Mouse (Mus musculus): ENCODE results near the gene Galnt5. TPM values are rescaled to one million over a fixed set of nuclear protein-coding genes. Genes with fewer than 3 reads are reported as not detected.

The Galnt5 gene
- polyA plus RNA-seq, 1 experiment: 0.84 TPM

DNA sequence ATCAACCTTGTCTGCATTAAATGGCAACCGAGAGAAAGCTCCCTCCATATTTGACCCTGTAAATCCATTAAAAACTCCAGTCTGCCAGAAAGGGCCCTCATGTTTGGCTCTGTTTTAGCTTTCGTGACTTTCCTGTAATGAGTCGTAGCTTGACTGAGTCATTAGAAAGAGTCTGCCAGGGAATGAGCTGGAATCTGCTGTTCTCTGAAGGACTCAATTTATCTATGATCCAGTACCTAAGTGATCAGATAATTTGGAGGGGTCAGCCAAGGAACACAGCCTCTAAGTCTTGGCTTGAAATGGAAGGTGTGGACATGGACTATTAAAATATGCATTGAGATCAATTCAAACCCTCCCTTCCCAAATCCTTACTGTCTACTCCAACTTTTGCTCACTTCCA lies 33.7 kb downstream of the Galnt5 start:
- no peak for TF ChIP-seq CTCF (IDR thresholded peaks at IDR 0.05; ENCODE audit: borderline replicate concordance, insufficient read depth, low read length)
- no peak for TF ChIP-seq POLR2A (IDR thresholded peaks at IDR 0.05; ENCODE audit: low read depth, low read length)
- Histone ChIP-seq H3K4me1 (ENCODE audit: control insufficient read depth, insufficient read depth, low read length) (peaks cover 7% of the 10 kb centered on the region), H3K27ac (ENCODE audit: insufficient read depth, low read length) (peak overlapping the region; percentile 3; the same call in 1 of the 2 replicates), H3K4me3 (ENCODE audit: insufficient read depth, low read length) (no peak overlapping the region)

GRCm38 (mm10) chr2:58035635-58036034 lies 38.0 kb downstream of the Galnt5 start:
- TF ChIP-seq POLR2A (IDR thresholded peaks at IDR 0.05; ENCODE audit: low read depth, low read length): no peak
- no peak for TF ChIP-seq CTCF (IDR thresholded peaks at IDR 0.05; ENCODE audit: borderline replicate concordance, insufficient read depth, low read length)
- Histone ChIP-seq H3K27ac (ENCODE audit: insufficient read depth, low read length) (no peak overlapping the region), H3K4me1 (ENCODE audit: control insufficient read depth, insufficient read depth, low read length) (peaks cover 7% of the 10 kb centered on the region), H3K4me3 (ENCODE audit: insufficient read depth, low read length) (no peak overlapping the region)

GRCm38 (mm10) chr2:58036926-58037325 lies 39.2 kb downstream of the Galnt5 start:
- TF ChIP-seq CTCF (IDR thresholded peaks at IDR 0.05; ENCODE audit: borderline replicate concordance, insufficient read depth, low read length): no peak
- Histone ChIP-seq H3K27ac (ENCODE audit: insufficient read depth, low read length) (no peak overlapping the region), H3K4me3 (ENCODE audit: insufficient read depth, low read length) (no peak overlapping the region), H3K4me1 (ENCODE audit: control insufficient read depth, insufficient read depth, low read length) (no peaks in the 10 kb centered on the region; the same call in 1 of the 2 replicates)

- no peak for TF ChIP-seq CTCF (IDR thresholded peaks at IDR 0.05; ENCODE audit: borderline replicate concordance, insufficient read depth, low read length)
- no peak for TF ChIP-seq POLR2A (IDR thresholded peaks at IDR 0.05; ENCODE audit: low read depth, low read length)
- H3K27ac ChIP-seq (ENCODE audit: insufficient read depth, low read length): no peak overlapping the region
- H3K4me1 ChIP-seq (ENCODE audit: control insufficient read depth, insufficient read depth, low read length): no peaks in the 10 kb centered on the region; the same call in 1 of the 2 replicates
- H3K4me3 ChIP-seq (ENCODE audit: insufficient read depth, low read length): no peak overlapping the region
Measured at GRCm38 (mm10) chr2:58041867-58042266, 44.2 kb downstream of the Galnt5 start.

DNA sequence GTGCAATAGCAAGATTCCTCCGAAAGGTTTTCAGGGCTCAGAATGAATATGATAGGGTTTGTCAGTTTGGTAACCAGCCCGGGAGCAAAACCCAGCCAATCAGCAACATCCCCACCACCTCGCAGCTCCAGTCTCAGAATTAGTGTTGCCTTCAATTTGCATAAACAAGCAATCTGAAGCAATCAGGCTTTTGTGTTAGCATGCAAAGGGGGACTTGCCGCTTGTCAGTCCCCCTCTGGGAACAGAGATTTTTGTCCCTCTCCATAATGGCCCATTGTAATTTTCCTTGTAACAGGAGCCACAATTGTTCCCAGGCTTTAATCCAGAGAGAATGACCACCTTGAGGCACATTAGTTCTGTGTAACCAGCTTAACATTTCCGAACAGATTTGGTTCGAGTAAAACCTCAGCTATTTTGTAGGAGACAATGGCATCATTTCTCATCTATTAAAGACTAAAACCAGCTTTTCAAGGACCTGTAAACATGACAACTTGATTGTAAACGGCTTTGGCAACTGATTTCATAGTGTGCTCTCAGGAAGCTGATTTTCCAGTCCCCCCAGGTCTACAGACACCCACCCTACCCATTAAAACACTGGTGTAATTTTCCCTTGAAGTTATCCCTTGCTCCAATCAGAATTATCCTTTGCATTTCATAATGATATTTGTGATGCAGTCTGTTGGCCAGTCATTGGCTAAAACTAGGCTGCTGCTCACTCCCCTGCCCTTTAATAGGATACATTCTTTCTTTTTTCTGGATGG lies 55.3 kb downstream of the Galnt5 start, which contains the start of gene Ermn:
Gene Ermn, minus strand, starts transcription at position 44 of the 761 bp plus-strand sequence.
- Histone ChIP-seq H3K4me3 (ENCODE audit: insufficient read depth, low read length) (no peak within 1 kb of the TSS), H3K27ac (ENCODE audit: insufficient read depth, low read length) (no peak within 1 kb of the TSS), H3K4me1 (ENCODE audit: control insufficient read depth, insufficient read depth, low read length) (no peaks in the 10 kb centered on the region)
- TF ChIP-seq POLR2A (IDR thresholded peaks at IDR 0.05; ENCODE audit: low read depth, low read length): no peak
- TF ChIP-seq CTCF (IDR thresholded peaks at IDR 0.05; ENCODE audit: borderline replicate concordance, insufficient read depth, low read length): no peak

DNA sequence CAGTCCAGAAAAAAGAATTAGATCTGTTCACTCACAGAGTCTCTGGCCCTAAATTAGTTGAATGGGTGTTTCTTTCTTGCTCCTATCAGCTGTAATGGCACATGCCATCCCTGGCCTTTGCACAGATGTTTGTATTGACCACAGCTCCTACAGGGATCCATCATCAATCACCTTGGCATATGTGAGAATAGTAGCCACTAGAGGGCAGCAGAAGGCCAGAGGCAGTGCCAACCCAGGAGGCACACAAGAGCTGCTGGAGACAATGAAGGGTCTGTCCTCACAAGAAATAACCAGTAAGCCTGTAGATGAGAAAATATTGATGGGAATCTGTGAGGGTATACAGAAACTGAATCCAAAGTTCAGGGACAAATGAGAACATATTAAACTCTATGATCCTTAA lies 57.7 kb downstream of the Galnt5 start:
- no peaks in the 10 kb centered on the region for H3K4me1 ChIP-seq (ENCODE audit: control insufficient read depth, insufficient read depth, low read length)

DNA sequence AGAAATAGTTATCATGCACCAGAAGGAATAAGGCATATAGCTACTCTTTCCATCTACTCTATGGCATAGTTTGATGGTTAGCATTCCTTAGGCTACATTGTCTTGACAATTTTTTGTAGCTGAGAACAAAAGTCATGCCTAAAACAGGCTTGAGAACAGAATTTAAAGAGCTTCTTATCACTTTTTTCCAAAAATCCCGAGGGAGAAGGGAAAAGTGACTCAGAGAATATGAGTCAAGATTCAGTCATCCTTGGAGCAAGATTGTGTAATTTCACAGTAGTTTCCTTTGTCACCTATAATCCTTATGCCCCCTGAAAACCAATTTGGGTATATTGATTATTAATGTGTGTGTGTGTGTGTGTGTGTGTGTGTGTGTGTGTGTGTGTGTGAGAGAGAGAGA lies 82.2 kb downstream of the Galnt5 start:
- TF ChIP-seq CTCF (IDR thresholded peaks at IDR 0.05; ENCODE audit: borderline replicate concordance, insufficient read depth, low read length): no peak
- TF ChIP-seq POLR2A (IDR thresholded peaks at IDR 0.05; ENCODE audit: low read depth, low read length): no peak
- peak overlapping the region; percentile 73 for H3K27ac ChIP-seq (ENCODE audit: insufficient read depth, low read length)
- H3K4me1 ChIP-seq (ENCODE audit: control insufficient read depth, insufficient read depth, low read length): no peaks in the 10 kb centered on the region
- H3K4me3 ChIP-seq (ENCODE audit: insufficient read depth, low read length): no peak overlapping the region

More for the DNA sequence above, 57.7 kb downstream of the Galnt5 start:
- Histone ChIP-seq H3K4me3 (ENCODE audit: insufficient read depth, low read length) (no peak overlapping the region), H3K27ac (ENCODE audit: insufficient read depth, low read length) (no peak overlapping the region)
- peak; percentile 88 for TF ChIP-seq CTCF (IDR thresholded peaks at IDR 0.05; ENCODE audit: borderline replicate concordance, insufficient read depth, low read length)
- TF ChIP-seq POLR2A (IDR thresholded peaks at IDR 0.05; ENCODE audit: low read depth, low read length): no peak

GRCm38 (mm10) chr2:58086420-58086819 lies 88.7 kb downstream of the Galnt5 start:
- Histone ChIP-seq H3K27ac (ENCODE audit: insufficient read depth, low read length) (no peak overlapping the region), H3K4me3 (ENCODE audit: insufficient read depth, low read length) (no peak overlapping the region), H3K4me1 (ENCODE audit: control insufficient read depth, insufficient read depth, low read length) (no peaks in the 10 kb centered on the region)
- TF ChIP-seq POLR2A (IDR thresholded peaks at IDR 0.05; ENCODE audit: low read depth, low read length): no peak
- no peak for TF ChIP-seq CTCF (IDR thresholded peaks at IDR 0.05; ENCODE audit: borderline replicate concordance, insufficient read depth, low read length)

DNA sequence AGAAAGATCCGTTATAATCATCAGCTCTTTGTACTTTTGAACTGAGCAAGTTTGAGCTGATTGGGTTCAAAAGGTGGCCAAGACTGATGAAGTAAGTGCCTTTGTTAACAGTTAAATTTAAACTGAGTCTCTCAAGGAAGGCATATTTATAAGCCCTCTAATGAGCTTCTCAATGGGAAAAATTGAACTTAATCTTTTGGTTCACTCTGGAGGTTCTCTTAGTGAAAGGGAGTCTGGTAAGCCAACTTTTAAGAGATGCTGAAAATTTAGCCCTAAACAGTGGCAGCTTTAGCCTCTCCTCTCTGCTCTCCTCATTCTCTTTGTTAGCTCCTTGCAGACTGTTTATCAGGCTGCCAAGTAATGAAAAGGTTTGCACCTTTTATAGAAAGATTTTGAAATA lies 97.1 kb downstream of the Galnt5 start:
- no peak overlapping the region for H3K4me3 ChIP-seq (ENCODE audit: insufficient read depth, low read length)
- H3K4me1 ChIP-seq (ENCODE audit: control insufficient read depth, insufficient read depth, low read length): no peaks in the 10 kb centered on the region
- H3K27ac ChIP-seq (ENCODE audit: insufficient read depth, low read length): no peak overlapping the region
- TF ChIP-seq CTCF (IDR thresholded peaks at IDR 0.05; ENCODE audit: borderline replicate concordance, insufficient read depth, low read length): no peak

Other genes starting within 250 kb of the Galnt5 start
- not detected in 2 replicates for gene Ermn, start 55.0 kb downstream of the Galnt5 start, polyA plus RNA-seq (2011; ENCODE audit: insufficient read length, low read depth, missing spikeins)
- 0.40 TPM in 1 of 2 replicates, not detected in the other for gene Cytip, start 197.6 kb downstream of the Galnt5 start, polyA plus RNA-seq (2011; ENCODE audit: insufficient read length, low read depth, missing spikeins)

All from embryonic fibroblast, embryonic 13.5 days (primary cell).